Mouse (Mus musculus) layer of hippocampus, adult 9-10 months (tissue): ENCODE measurements around the gene Exoc4.

Source experiments
- DNase-seq: peaks from one replicate; pipeline ENCODE4 v3.0.0; 2022; ENCODE audit warnings: low spot score

The Exoc4 gene

GRCm38 (mm10) chr6:33476134-33476533 is 227.2 kb downstream of the Exoc4 start:
- DNase-seq, result no peak

- no peak for DNase-seq
Observed at GRCm38 (mm10) chr6:33484568-33484967, 235.7 kb downstream of the Exoc4 start.

- no peak for DNase-seq
Observed at GRCm38 (mm10) chr6:33489788-33490187, 240.9 kb downstream of the Exoc4 start.

GRCm38 (mm10) chr6:33496141-33496855 is 247.4 kb downstream of the Exoc4 start:
- DNase-seq, result no peak

- DNase-seq, result no peak
Observed at GRCm38 (mm10) chr6:33497348-33497747, 248.5 kb downstream of the Exoc4 start.

GRCm38 (mm10) chr6:33502388-33502787 is 253.5 kb downstream of the Exoc4 start:
- no peak for DNase-seq

GRCm38 (mm10) chr6:33503381-33503780 is 254.5 kb downstream of the Exoc4 start:
- no peak for DNase-seq

- DNase-seq, result no peak
Observed at GRCm38 (mm10) chr6:33507134-33507533, 258.2 kb downstream of the Exoc4 start.

GRCm38 (mm10) chr6:33515391-33515790 is 266.5 kb downstream of the Exoc4 start:
- DNase-seq, result no peak

GRCm38 (mm10) chr6:33516798-33517197 is 267.9 kb downstream of the Exoc4 start:
- DNase-seq, result no peak

- no peak for DNase-seq
Observed at GRCm38 (mm10) chr6:33517890-33518410, 269.1 kb downstream of the Exoc4 start.

- peak; percentile 31 for DNase-seq
Observed at GRCm38 (mm10) chr6:33525695-33526366, 276.9 kb downstream of the Exoc4 start.

GRCm38 (mm10) chr6:33540356-33540755 is 291.5 kb downstream of the Exoc4 start:
- no peak for DNase-seq

GRCm38 (mm10) chr6:33542712-33543111 is 293.8 kb downstream of the Exoc4 start:
- DNase-seq, result no peak

- DNase-seq, result no peak
Observed at GRCm38 (mm10) chr6:33551934-33552333, 303.0 kb downstream of the Exoc4 start.

GRCm38 (mm10) chr6:33560925-33561324 is 312.0 kb downstream of the Exoc4 start:
- DNase-seq, result no peak

- no peak for DNase-seq
Observed at GRCm38 (mm10) chr6:33561911-33562310, 313.0 kb downstream of the Exoc4 start.

- no peak for DNase-seq
Observed at GRCm38 (mm10) chr6:33575947-33576346, 327.1 kb downstream of the Exoc4 start.

- no peak for DNase-seq
Observed at GRCm38 (mm10) chr6:33608469-33608868, 359.6 kb downstream of the Exoc4 start.

- no peak for DNase-seq
Observed at GRCm38 (mm10) chr6:33613978-33614377, 365.1 kb downstream of the Exoc4 start.

GRCm38 (mm10) chr6:33618590-33618989 is 369.7 kb downstream of the Exoc4 start:
- DNase-seq, result no peak

GRCm38 (mm10) chr6:33620701-33621100 is 371.8 kb downstream of the Exoc4 start:
- no peak for DNase-seq

GRCm38 (mm10) chr6:33625931-33626330 is 377.0 kb downstream of the Exoc4 start:
- no peak for DNase-seq
